Mouse (Mus musculus) neural tube, embryonic 14.5 days (tissue): ENCODE data around the gene Otos. TPM values are rescaled to one million over a fixed set of nuclear protein-coding genes. Genes with fewer than 3 reads are reported as not detected.

Source experiments
- ATAC-seq: fragments of 200-750 bp; cut with Nextera tagmentation; 2 replicates; pipeline ENCODE4 v1.8.0; 2017; ENCODE audit warnings: low read depth, mild to moderate bottlenecking, moderate TSS enrichment, moderate library complexity
- H3K27ac ChIP-seq: fragments of 300-500 bp; sonication (generic); 2 replicates; pipeline ENCODE4 v1.5.1; 2014; ENCODE audit warnings: low read depth, mild to moderate bottlenecking, control low read depth, low read length, moderate library complexity, mixed read lengths
- H3K27me3 ChIP-seq: fragments of 300-500 bp; sonication (generic); 2 replicates; pipeline ENCODE4 v1.6.1; 2014; ENCODE audit warnings: low read length; ENCODE audit not compliant: control insufficient read depth, insufficient read depth
- H3K36me3 ChIP-seq: fragments of 300-500 bp; sonication (generic); 2 replicates; pipeline ENCODE4 v1.6.1; 2014; ENCODE audit warnings: low read length, mixed read lengths; ENCODE audit not compliant: control insufficient read depth, insufficient read depth
- H3K4me1 ChIP-seq: fragments of 300-500 bp; sonication (generic); 2 replicates; pipeline ENCODE4 v1.6.1; 2014; ENCODE audit warnings: low read length; ENCODE audit not compliant: control insufficient read depth, insufficient read depth
- H3K4me2 ChIP-seq: fragments of 300-500 bp; sonication (generic); 2 replicates; pipeline ENCODE4 v1.6.1; 2014; ENCODE audit warnings: mild to moderate bottlenecking, low read depth, low read length, control low read depth
- H3K4me3 ChIP-seq: fragments of 300-500 bp; sonication (generic); 2 replicates; pipeline ENCODE4 v1.5.1; 2014; ENCODE audit warnings: low read depth, low read length, control low read depth, mixed read lengths
- H3K9ac ChIP-seq: fragments of 300-500 bp; sonication (generic); replicated peaks from 2 replicates; pipeline ENCODE4 v1.6.1; 2014; ENCODE audit warnings: low read depth, mild to moderate bottlenecking, control low read depth, low read length, mixed read lengths
- H3K9me3 ChIP-seq: fragments of 300-500 bp; sonication (generic); 2 replicates; pipeline ENCODE4 v1.6.1; 2016; ENCODE audit warnings: low read length; ENCODE audit not compliant: control insufficient read depth
- WGBS: fragments of 180-500 bp; shearing (Covaris S2); extraction: QIAGEN DNeasy Blood & Tissue Kit; methylation state at CpG from one replicate; pipeline ENCODE4 v1.1.7; 2014; 5-methylcytosine and 5-hydroxymethylcytosine counted together
- polyA plus RNA-seq: library from polyadenylated mRNA; unstranded; fragments of >200 nt; fragmentation: Nextera tagmentation; extraction: Ambion mirVana; gene quantifications from 2 replicates; pipeline ENCODE4 v1.2.1, GENCODE M21; 2014

Otos gene
- polyA plus RNA-seq, 1 experiment from 2014 or later = 0.21 TPM

DNA sequence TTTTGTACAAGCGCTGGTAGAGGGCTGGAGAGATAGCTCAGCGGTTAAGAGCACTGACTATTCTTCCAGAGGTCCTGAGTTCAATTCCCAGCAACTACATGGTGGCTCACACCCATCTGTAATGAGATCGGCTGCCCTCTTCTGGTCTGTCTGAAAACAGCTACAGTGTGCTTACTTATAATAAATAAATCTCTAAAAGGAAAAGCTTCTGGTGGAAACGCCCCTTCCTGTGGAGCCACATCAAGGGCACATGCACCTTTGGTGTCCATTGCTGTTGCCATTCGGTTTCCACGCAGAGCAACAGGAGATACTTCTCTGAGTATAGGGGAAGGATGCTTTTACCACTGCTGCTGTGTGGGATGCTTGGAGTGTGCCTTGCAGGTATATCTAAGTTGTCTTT, 15.7 kb downstream of the Otos start:
- H3K4me2 ChIP-seq = no peak overlapping the region
- no peaks in the 10 kb centered on the region for H3K4me1 ChIP-seq
- no peaks in the 10 kb centered on the region for H3K27me3 ChIP-seq
- peaks cover 18% of the 10 kb centered on the region for H3K36me3 ChIP-seq
- WGBS = 73% methylated on average over 6 of the region's 6 CpGs
- H3K9me3 ChIP-seq = no peaks in the 10 kb centered on the region
- no peak overlapping the region for H3K9ac ChIP-seq
- H3K27ac ChIP-seq = no peak overlapping the region
- ATAC-seq = no peak
- no peak overlapping the region for H3K4me3 ChIP-seq

DNA sequence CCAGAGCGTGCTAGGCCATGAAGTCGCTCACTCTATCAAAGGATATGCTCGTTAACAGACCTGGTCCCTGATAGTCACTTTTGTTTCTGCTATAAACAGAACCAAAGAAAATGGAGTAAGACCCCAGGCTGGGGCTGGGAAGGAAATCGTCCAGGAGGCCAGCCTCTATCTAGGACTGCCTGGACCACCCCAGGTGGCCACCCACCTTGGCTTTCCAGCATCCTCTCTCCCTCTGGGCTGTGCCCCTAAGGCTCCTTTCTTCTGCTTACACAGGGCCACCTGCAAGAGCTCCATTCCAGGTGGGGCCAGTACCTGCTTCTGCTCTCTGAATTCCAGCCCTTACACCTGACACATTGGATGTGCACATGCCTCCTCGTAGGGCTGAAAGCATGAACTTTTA, 16.4 kb downstream of the Otos start:
- Histone ChIP-seq H3K9ac (no peak overlapping the region), H3K4me3 (no peak overlapping the region), H3K4me2 (no peak overlapping the region), H3K36me3 (peaks cover 11% of the 10 kb centered on the region), H3K4me1 (no peaks in the 10 kb centered on the region), H3K27ac (no peak overlapping the region), H3K9me3 (no peaks in the 10 kb centered on the region), H3K27me3 (no peaks in the 10 kb centered on the region)
- ATAC-seq = no peak
- 87% methylated on average over 5 of the region's 5 CpGs for WGBS

DNA sequence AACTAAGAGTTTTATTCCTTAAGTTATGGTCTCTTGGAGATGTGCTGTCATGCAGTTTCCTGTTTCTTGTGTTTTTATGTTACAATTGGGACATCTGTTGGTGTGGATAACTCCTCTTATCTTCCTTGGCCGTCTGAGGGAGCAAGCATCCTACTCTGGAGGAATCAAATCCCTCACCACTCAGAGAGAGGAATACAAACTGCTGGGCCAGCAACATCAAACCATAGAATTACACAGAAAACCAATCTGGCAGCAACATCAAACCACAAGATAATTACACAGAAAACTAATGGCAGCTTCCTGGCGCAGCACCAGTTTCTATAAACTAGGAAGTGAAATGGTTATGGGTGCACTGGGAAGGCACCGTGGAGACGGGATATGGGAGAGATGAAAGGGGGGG, 20.4 kb downstream of the Otos start:
- WGBS = 59% methylated on average over 4 of the region's 4 CpGs
- Histone ChIP-seq H3K4me3 (no peak overlapping the region), H3K4me2 (no peak overlapping the region), H3K4me1 (no peaks in the 10 kb centered on the region), H3K9ac (no peak overlapping the region), H3K27me3 (no peaks in the 10 kb centered on the region), H3K9me3 (no peaks in the 10 kb centered on the region), H3K27ac (no peak overlapping the region), H3K36me3 (no peaks in the 10 kb centered on the region)
- ATAC-seq = no peak

DNA sequence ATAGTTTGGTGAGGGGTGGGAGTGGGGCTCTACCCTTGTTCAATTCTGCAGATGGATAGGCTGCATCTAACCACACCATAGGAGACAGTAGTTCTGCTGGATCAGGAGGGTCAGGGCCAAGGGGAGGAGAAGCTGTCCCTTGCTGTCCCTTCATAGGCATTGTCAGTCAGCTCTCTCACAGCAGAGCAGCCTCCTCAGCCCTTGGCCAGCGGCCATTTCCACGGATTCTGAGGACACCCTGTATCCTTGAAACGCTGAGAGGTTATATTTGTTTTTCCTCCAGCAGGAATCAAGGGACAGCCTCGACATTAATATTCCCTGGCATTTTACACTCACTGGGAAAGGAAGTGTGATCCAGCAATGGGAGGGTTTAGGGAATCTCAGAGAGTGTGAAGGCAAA, 30.3 kb downstream of the Otos start:
- H3K4me2 ChIP-seq = no peak overlapping the region
- no peaks in the 10 kb centered on the region for H3K4me1 ChIP-seq
- H3K27me3 ChIP-seq = no peaks in the 10 kb centered on the region
- no peak for ATAC-seq
- H3K9ac ChIP-seq = no peak overlapping the region
- H3K4me3 ChIP-seq = no peak overlapping the region
- no peaks in the 10 kb centered on the region for H3K9me3 ChIP-seq
- 64% methylated on average over 4 of the region's 4 CpGs for WGBS
- H3K27ac ChIP-seq = no peak overlapping the region
- no peaks in the 10 kb centered on the region for H3K36me3 ChIP-seq

DNA sequence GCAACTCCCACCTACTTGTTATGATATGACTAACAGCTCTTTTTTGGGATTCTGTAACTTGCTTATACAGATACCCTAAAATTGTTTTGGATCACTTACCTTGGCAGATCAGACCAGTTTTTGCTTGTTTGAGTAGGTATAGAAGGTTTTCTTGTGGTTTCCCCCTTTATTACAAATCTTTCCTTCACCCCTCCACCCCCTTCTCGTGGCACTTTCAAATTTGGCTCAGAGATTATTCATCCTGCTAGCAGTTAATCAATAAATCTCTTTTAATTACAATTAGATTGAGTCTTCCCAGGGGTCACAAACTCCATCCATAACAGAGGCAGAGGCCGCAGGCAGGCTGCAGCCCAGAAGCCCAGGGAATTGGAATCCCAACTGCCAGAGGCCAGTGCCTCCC, 31.2 kb downstream of the Otos start, which contains the start of gene Olfr12:
Olfr12 (plus strand) TSS at position 301 of the 400 bp plus-strand sequence.
- Histone ChIP-seq H3K27ac (no peak within 1 kb of the TSS), H3K36me3 (no peaks in the 10 kb centered on the region), H3K9ac (no peak within 1 kb of the TSS), H3K9me3 (no peaks in the 10 kb centered on the region), H3K4me2 (no peak within 1 kb of the TSS), H3K4me1 (no peaks in the 10 kb centered on the region), H3K27me3 (no peaks in the 10 kb centered on the region), H3K4me3 (no peak within 1 kb of the TSS)
- WGBS = 48% methylated on average over 2 of the region's 2 CpGs
- ATAC-seq = no peak

DNA sequence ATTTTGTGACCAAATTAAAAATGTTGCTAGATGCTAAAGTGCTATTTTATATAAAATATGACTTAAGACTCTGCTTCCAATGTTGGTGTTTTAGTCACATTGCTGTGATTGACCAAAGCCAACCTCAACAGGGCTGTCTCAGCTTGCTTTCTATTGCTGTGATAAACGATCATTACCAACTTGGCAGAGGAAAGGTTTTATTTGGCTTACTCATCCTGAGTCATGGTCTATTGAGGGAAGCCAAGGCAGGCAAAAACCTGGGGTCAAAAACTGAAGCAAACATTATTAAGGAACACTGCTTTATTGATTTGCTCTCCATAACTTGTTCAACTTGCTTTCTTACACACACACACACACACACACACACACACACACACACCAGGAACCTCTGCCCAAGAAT, 32.6 kb downstream of the Otos start:
- ATAC-seq = no peak
- Histone ChIP-seq H3K36me3 (no peaks in the 10 kb centered on the region), H3K27ac (no peak overlapping the region), H3K9ac (no peak overlapping the region), H3K4me2 (no peak overlapping the region), H3K4me3 (no peak overlapping the region), H3K4me1 (no peaks in the 10 kb centered on the region), H3K9me3 (no peaks in the 10 kb centered on the region), H3K27me3 (no peaks in the 10 kb centered on the region)
- 79% methylated on average over 1 of the region's 1 CpGs for WGBS

DNA sequence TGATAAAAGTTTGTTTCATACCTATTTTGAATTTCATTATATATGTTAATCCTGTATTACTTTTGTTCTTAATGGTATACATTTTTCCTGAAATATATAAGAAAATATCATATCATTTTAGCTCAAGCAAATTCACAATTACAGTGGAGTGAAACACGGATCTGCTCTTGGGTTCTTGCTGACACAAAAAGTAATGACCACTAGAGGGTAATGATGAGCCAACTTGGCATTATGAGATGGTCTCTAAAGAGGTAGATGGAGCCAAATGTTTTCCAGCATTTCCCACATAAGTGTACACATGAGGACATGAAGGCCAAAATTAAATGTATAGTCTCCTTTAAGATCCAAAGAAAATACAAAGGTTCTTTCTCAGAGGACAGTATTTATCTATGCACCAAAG, 34.1 kb downstream of the Otos start:
- no peak overlapping the region for H3K4me2 ChIP-seq
- H3K9me3 ChIP-seq = no peaks in the 10 kb centered on the region
- no peaks in the 10 kb centered on the region for H3K4me1 ChIP-seq
- H3K27ac ChIP-seq = no peak overlapping the region
- WGBS = 4% methylated on average over 1 of the region's 1 CpGs
- no peak for ATAC-seq
- H3K36me3 ChIP-seq = no peaks in the 10 kb centered on the region
- H3K9ac ChIP-seq = no peak overlapping the region
- H3K27me3 ChIP-seq = no peaks in the 10 kb centered on the region
- H3K4me3 ChIP-seq = no peak overlapping the region

DNA sequence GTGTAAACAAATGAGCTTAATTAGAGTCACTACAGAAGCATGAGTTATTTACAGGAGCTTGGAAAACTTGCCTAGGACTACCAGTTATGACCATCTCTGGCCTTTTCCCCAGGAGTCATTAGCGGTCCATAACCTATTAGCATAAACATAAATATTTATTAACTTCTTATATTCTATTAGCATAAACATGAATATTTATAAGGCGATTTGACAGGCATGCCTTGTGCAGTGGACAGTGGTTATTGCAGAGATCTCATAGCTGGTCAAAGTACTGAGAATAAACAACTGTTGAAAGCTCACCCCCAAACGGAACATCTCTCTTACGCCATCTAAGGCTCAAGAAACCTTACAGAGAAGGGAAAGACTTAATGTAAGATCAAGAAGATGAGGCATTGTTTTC, 35.5 kb downstream of the Otos start:
- H3K36me3 ChIP-seq = no peaks in the 10 kb centered on the region
- no peak overlapping the region for H3K9ac ChIP-seq
- 38% methylated on average over 4 of the region's 4 CpGs for WGBS
- H3K27ac ChIP-seq = no peak overlapping the region
- H3K4me3 ChIP-seq = no peak overlapping the region
- no peaks in the 10 kb centered on the region for H3K4me1 ChIP-seq
- no peak overlapping the region for H3K4me2 ChIP-seq
- no peaks in the 10 kb centered on the region for H3K27me3 ChIP-seq
- ATAC-seq = no peak
- H3K9me3 ChIP-seq = no peaks in the 10 kb centered on the region

DNA sequence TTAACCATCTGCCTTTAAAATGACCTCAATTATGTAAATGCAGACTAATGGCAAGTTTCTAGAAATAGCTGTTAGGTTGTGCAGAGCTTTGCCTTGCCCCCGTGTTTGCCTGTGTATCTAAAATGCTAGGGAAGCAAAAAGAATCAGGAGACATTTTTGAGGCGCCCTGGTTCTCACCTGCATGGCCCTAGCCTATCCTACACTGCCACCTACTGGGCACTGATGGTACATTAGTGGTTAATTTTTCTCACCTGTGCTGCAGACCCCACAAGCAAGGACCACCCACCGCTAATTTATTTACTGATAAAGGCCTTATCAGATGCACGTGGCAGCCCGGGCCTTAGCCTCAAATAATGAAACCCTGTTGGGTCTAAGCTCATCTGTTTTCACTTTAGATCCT, 37.6 kb downstream of the Otos start:
- Histone ChIP-seq H3K4me3 (no peak overlapping the region), H3K9me3 (no peaks in the 10 kb centered on the region), H3K4me1 (no peaks in the 10 kb centered on the region), H3K27ac (no peak overlapping the region), H3K27me3 (no peaks in the 10 kb centered on the region), H3K4me2 (no peak overlapping the region), H3K36me3 (no peaks in the 10 kb centered on the region), H3K9ac (no peak overlapping the region)
- no peak for ATAC-seq
- 8% methylated on average over 5 of the region's 5 CpGs for WGBS

DNA sequence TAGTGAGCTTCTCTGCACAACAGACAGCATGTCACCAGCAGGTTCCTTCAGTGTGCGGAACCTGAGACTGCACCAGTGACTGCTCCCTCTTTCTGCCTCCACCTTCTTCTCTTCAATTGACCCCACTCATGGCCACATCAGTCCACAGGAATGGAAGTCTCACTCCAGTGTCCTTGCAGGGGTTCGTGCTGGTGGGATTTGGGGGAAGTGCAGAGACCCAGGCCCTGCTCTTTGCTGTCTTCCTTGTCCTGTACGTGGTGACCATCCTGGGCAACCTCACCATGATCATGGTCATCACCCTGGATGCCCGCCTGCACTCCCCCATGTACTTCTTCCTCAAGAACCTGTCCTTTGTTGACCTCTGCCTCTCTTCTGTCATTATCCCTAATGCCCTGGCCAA, 40.9 kb downstream of the Otos start:
- WGBS = 77% methylated on average over 4 of the region's 4 CpGs
- ATAC-seq = no peak
- no peak overlapping the region for H3K4me2 ChIP-seq
- no peak overlapping the region for H3K9ac ChIP-seq
- no peak overlapping the region for H3K4me3 ChIP-seq
- no peaks in the 10 kb centered on the region for H3K4me1 ChIP-seq
- no peaks in the 10 kb centered on the region for H3K27me3 ChIP-seq
- no peak overlapping the region for H3K27ac ChIP-seq
- no peaks in the 10 kb centered on the region for H3K36me3 ChIP-seq
- no peaks in the 10 kb centered on the region for H3K9me3 ChIP-seq
